Mouse (Mus musculus): Measurements from ENCODE around the gene Cbx4.

DNA sequence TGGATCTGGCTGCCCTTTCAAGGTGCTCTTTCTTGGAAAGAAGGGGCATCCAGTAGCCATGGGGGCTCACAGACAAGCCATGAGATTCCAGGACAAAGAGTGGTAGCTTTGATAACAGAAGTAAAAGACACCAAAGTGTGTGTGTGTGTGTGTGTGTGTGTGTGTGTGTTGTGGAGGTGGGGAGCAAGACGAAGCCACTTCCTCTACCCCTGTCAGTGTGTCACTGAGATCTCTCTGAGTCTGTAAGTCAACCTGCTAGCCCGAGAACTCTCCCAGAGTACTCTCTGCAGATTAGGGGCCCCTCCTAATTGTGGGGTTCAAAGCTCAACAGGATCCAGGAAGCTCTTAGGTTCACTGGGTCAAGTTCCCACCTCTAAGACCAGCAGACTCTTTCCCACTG lies 35.7 kb downstream of the Cbx4 start:
- TF ChIP-seq CTCF (conservative IDR thresholded peaks at IDR 0.05; ENCODE audit: insufficient read depth, insufficient read length, low read depth, low read length) (no peak), POLR2A (IDR thresholded peaks at IDR 0.05; ENCODE audit: low read depth, low read length) (no peak)
